Mouse (Mus musculus): ENCODE results near the gene Agfg1.
"Not testable (repeated sequence)": the region's sequence is repeated elsewhere in the genome, so short reads cannot be mapped to it uniquely, and the experiment has no call there.

Gene Agfg1

DNA sequence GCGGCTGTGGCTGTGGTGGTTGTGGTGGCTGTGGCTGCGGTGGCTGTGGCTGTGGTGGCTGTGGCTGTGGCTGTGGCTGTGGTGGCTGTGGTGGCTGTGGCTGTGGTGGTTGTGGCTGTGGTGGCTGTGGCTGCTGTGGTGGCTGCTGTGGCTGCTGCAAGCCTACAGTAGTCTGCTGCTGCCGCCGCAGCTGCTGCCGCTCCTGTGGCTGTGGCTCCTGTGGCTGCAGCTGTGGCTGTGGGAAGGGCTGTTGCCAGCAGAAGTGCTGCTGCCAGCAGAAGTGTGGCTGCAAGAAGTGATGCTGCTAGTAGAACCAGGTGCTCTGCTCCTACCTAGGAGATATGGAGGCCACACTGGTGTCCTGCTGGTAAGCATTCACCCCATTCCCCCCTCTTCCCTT is 74.2 kb downstream of the Agfg1 start:
- DNase-seq, result not testable (repeated sequence)

DNA sequence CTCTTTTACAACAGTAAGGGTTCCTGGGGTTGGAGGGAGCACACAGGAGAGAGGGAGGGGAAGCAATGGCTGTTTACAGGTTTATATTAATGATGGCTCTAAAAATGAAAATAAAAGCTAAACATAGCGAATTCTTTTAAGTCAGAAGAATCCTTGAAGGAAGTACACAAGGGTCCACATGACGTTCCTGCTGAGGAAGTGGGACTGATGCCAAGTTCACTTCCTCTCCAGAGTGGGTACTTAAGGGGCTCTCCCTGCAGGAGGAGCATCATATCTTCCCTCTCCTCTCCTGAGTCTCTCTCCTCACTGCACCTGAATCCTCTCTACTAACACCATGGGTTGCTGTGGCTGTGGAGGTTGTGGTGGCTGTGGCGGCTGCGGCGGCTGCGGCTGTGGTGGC is 85.4 kb downstream of the Agfg1 start, which contains the start of gene A030014E15Rik:
A030014E15Rik (plus strand) TSS at position 268 of the 400 bp plus-strand sequence.
- DNase-seq, result no peak

DNA sequence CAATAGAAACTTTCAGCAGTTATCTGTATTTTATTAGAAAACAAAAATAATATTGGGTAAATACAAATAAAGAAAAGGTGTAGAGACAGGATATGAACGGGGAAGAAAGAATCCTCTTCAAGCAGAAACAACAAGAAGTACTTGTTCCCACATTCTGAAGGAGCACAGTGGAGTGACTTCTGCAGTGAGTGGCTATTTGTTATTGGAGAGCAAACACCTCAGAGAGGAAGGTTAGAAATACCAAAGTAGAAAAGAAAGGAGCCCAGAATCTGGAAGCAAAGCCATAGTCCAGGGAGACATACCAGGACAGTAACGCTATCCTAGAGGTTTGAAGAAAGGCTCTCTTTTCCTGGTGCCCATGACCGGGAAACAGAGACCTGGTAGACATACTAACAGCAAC is 91.3 kb downstream of the Agfg1 start:
- DNase-seq, result not testable (repeated sequence)

DNA sequence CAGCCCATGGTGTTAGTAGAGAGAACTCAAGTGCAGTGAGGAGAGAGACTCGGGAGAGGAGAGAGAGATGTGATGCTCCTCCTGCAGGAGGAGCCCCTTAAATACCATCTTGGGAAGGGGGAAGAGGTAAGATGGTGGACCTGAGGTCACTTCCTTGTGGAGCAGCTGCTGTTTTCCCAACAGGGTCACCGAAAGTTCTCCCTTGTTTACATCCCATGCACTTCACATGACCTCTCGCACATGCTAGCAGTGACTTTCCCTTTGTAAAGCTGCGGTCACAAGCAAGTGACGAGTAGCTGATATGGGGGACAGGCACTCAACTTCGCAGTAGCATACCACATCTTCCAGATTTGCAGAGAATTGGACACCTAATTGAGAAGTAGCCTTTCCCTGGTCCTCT is 92.0 kb downstream of the Agfg1 start, which contains the start of gene Gm6217:
Gm6217 (minus strand) TSS at position 74 of the 400 bp plus-strand sequence.
- not testable (repeated sequence) for DNase-seq

DNA sequence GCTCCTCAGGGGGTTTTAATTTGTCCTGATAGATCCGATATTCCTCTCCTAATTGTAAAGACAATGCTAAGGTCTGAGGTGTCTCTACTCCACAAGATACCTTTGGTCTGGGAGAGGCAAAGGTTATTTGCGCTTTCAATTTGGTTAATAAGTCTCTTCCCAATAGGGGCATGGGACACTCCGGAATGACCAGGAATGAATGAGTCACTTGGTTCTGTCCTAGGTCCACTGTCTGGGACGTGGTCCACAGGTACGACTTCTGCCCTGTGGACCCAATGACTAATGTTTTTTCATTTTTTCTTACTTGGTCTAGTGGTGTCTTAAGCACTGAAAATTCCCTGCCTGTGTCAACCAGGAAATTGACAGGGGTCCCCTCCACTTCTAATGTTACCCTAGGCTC is 99.4 kb downstream of the Agfg1 start:
- DNase-seq, result no peak

DNA sequence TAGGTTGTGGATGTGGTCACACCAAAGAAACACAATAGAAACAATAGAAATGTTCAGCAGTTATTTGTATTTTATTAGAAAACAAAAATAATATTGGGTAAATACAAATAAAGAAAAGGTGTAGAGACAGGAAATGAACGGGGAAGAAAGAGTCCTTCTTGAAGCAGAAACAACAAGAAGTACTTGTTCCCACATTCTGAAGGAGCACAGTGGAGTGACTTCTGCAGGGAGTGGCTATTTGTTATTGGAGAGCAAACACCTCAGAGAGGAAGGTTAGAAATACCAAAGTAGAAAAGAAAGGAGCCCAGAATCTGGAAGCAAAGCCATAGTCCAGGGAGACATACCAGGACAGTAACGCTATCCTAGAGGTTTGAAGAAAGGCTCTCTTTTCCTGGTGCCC is 103.2 kb downstream of the Agfg1 start:
- DNase-seq, result not testable (repeated sequence)

DNA sequence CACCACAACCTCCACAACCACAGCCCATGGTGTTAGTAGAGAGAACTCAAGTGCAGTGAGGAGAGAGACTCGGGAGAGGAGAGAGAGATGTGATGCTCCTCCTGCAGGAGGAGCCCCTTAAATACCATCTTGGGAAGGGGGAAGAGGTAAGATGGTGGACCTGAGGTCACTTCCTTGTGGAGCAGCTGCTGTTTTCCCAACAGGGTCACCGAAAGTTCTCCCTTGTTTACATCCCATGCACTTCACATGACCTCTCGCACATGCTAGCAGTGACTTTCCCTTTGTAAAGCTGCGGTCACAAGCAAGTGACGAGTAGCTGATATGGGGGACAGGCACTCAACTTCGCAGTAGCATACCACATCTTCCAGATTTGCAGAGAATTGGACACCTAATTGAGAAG is 104.0 kb downstream of the Agfg1 start, which contains the start of gene A030003K21Rik:
A030003K21Rik (minus strand) TSS at position 94 of the 400 bp plus-strand sequence.
- not testable (repeated sequence) for DNase-seq

DNA sequence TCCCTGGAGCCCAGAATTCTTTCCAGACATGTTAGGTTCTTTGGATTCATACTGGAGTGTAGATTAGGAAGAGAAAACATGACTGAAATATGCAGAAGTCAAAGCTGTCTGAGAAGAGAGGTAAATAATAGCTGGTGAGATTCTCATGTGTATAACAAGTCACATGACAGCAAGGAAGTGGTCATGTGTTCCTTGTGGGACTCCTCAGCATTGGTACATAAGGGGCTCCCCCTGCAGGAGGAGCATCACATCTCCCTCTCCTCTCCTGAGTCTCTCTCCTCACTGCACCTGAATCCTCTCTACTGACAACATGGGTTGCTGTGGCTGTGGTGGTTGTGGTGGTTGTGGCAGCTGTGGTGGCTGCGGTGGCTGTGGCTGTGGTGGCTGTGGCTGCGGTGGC is 106.7 kb downstream of the Agfg1 start:
- DNase-seq, result not testable (repeated sequence)

DNA sequence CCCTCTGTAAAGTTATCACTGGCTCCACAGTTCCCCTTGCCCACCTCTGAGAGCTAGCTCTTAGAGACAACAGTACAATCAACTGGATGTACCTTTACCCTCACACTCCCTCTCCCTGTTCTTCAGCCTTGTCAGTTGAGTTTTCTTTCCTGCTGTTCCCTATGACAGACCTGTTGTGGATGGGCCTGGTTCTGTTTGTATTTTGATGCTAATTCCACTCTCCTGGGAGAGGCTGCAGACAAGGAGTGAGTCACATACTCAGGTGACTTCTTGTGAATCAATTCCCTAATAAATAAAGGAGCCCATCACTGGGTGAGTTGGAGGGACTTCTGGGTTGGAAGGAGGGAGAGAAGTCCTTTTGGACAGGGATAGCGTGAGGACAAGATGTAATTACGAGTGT is 109.3 kb downstream of the Agfg1 start:
- DNase-seq, result no peak
